Mouse (Mus musculus) lung, adult 2 months (tissue): ENCODE data around the gene Phf21a.

ENCODE experiments used
- CTCF ChIP-seq: fragments of 200-500 bp; IDR thresholded peaks from 2 replicates; pipeline ENCODE4 v1.5.1; 2011; ENCODE audit warnings: mild to moderate bottlenecking, low read length, control low read depth; ENCODE audit not compliant: insufficient read depth
- POLR2A ChIP-seq: fragments of 200-500 bp; IDR thresholded peaks from 2 replicates; pipeline ENCODE4 v1.6.1; 2011; ENCODE audit warnings: low read depth, mild to moderate bottlenecking, control low read depth, low read length, borderline replicate concordance; ENCODE audit errors: extremely low read depth

DNA sequence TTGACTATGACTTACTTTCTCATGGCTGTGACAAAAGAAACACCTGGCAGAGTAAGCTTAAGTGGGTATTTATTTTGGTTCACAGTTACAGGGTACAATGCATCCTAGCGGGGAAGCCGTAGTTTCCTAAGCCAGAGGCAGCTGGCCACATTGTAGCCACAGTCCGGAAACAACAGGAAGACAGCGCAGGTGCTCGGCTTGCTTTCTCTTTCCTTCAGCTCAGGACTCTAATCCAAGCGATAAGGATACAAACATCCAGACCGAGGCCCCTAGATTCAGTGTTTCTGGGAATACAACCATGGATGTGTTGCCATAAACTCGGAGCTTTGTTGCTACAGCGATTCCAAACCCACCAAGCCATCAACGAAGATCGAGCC is 280.5 kb downstream of the Phf21a start:
- TF ChIP-seq CTCF (no peak), POLR2A (no peak)
